Mouse (Mus musculus): ENCODE data around the gene Lck.

- no peak for TF ChIP-seq GATA1 (IDR thresholded peaks at IDR 0.05; ENCODE audit: low read length)
- TF ChIP-seq TAL1 (IDR thresholded peaks at IDR 0.05; ENCODE audit: low read length), result no peak
Measured at GRCm38 (mm10) chr4:129571551-129572084, 1.8 kb downstream of the Lck start.
